Mouse (Mus musculus): ENCODE data around the gene Ceacam11.
"Not testable (repeated sequence)": the region's sequence is repeated elsewhere in the genome, so short reads cannot be mapped to it uniquely, and the experiment has no call there.

Gene Ceacam11

GRCm38 (mm10) chr7:17971824-17972223, at the start of gene Ceacam11:
TSS of gene Ceacam11 (plus strand) at chr7:17972124.
- no peak for DNase-seq (ENCODE audit: low spot score)

- DNase-seq (ENCODE audit: low spot score): not testable (repeated sequence)
Measured at GRCm38 (mm10) chr7:18001131-18001530, 29.2 kb downstream of the Ceacam11 start.

DNA sequence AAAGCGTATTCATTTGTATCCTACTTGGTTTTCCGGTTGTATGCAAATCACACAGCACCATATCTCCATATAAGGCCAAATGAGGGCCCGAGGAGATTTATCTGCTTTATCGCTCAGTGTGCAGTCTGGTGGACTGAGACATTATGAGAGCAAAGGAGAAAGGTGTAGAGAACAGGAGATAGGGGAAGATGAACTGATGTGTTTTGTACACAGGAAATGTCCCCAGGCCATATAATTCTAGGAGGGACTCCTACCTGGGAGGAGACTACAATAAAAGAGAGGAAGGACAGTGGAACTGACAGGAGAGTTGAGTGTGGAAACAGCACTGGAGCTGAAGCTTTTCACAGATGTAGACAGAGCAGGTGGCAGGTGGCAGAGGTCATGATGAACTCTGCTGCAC, 37.7 kb downstream of the Ceacam11 start, which contains the start of gene Ceacam13:
Gene Ceacam13 (plus strand): TSS at position 301 of the 400 bp plus-strand sequence.
- no peak for DNase-seq (ENCODE audit: low spot score)

Data from testis, postnatal 14 days (tissue).